Mouse (Mus musculus) heart, postnatal 0 days (tissue): ENCODE results near the gene Ltbp1. TPM values are rescaled to one million over a fixed set of nuclear protein-coding genes. Genes with fewer than 3 reads are reported as not detected.
A peak's percentile ranks its signal among the peaks of the same experiment; 100 is the strongest.

Experiments
- ATAC-seq: fragments of 200-750 bp; cut with Nextera tagmentation; 2 replicates; pipeline ENCODE4 v1.8.0; 2017; ENCODE audit warnings: low read depth, moderate number of reproducible peaks, moderate library complexity; ENCODE audit not compliant: insufficient read depth
- DNase-seq: peaks from one replicate; pipeline ENCODE4 v3.0.0-alpha.2; 2016; ENCODE audit warnings: low spot score
- H3K27ac ChIP-seq: fragments of 300-500 bp; sonication (generic); 2 replicates; pipeline ENCODE4 v1.5.1; 2014; ENCODE audit warnings: low read depth, mild to moderate bottlenecking
- H3K27me3 ChIP-seq: fragments of 300-500 bp; sonication (generic); 2 replicates; pipeline ENCODE4 v1.6.1; 2014; ENCODE audit warnings: low read length, mixed read lengths; ENCODE audit not compliant: control insufficient read depth, insufficient read depth
- H3K36me3 ChIP-seq: fragments of 300-500 bp; sonication (generic); replicated peaks from 2 replicates; pipeline ENCODE4 v1.6.1; 2014; ENCODE audit warnings: low read length, mixed read lengths; ENCODE audit not compliant: control insufficient read depth, insufficient read depth
- H3K4me1 ChIP-seq: fragments of 300-500 bp; sonication (generic); 2 replicates; pipeline ENCODE4 v1.6.1; 2014; ENCODE audit warnings: antibody characterized with exemption; ENCODE audit not compliant: control insufficient read depth, insufficient read depth
- H3K4me2 ChIP-seq: fragments of 300-500 bp; sonication (generic); 2 replicates; pipeline ENCODE4 v1.6.1; 2014; ENCODE audit warnings: low read depth, mild to moderate bottlenecking, low read length, moderate library complexity
- H3K4me3 ChIP-seq: fragments of 300-500 bp; sonication (generic); 2 replicates; pipeline ENCODE4 v1.5.1; 2014; ENCODE audit warnings: low read depth, low read length
- H3K9ac ChIP-seq: fragments of 300-500 bp; sonication (generic); replicated peaks from 2 replicates; pipeline ENCODE4 v1.6.1; 2014; ENCODE audit warnings: low read depth, low read length, mixed read lengths
- H3K9me3 ChIP-seq: fragments of 300-500 bp; sonication (generic); replicated peaks from 2 replicates; pipeline ENCODE4 v1.6.1; 2016; ENCODE audit warnings: low read length; ENCODE audit not compliant: control insufficient read depth
- CTCF ChIP-seq: IDR thresholded peaks from 2 replicates; pipeline ENCODE4 v1.5.1; 2016; ENCODE audit warnings: antibody characterized with exemption, control low read depth, low read depth
- EP300 ChIP-seq: IDR thresholded peaks from 2 replicates; pipeline ENCODE4 v1.6.1; 2016; ENCODE audit warnings: antibody characterized with exemption, low read depth
- WGBS: fragments of 180-500 bp; shearing (Covaris S2); extraction: QIAGEN DNeasy Blood & Tissue Kit; methylation state at CpG from one replicate; pipeline ENCODE4 v1.1.7; 2014; 5-methylcytosine and 5-hydroxymethylcytosine counted together
- polyA plus RNA-seq: library from polyadenylated mRNA; unstranded; fragments of >200 nt; fragmentation: Nextera tagmentation; extraction: Ambion mirVana; gene quantifications from 2 replicates; pipeline ENCODE4 v1.2.1, GENCODE M21; 2015
- total RNA-seq: library from RNA; depleted of rRNA; stranded (reverse); fragments of >200 nt; gene quantifications from 2 replicates; pipeline ENCODE4 v1.2.3, GENCODE M21; 2014; ENCODE audit warnings: low replicate concordance

Ltbp1 gene
- total and polyA plus RNA-seq, 2 experiments from 2014 or later = 11.8 to 43.0 TPM

DNA sequence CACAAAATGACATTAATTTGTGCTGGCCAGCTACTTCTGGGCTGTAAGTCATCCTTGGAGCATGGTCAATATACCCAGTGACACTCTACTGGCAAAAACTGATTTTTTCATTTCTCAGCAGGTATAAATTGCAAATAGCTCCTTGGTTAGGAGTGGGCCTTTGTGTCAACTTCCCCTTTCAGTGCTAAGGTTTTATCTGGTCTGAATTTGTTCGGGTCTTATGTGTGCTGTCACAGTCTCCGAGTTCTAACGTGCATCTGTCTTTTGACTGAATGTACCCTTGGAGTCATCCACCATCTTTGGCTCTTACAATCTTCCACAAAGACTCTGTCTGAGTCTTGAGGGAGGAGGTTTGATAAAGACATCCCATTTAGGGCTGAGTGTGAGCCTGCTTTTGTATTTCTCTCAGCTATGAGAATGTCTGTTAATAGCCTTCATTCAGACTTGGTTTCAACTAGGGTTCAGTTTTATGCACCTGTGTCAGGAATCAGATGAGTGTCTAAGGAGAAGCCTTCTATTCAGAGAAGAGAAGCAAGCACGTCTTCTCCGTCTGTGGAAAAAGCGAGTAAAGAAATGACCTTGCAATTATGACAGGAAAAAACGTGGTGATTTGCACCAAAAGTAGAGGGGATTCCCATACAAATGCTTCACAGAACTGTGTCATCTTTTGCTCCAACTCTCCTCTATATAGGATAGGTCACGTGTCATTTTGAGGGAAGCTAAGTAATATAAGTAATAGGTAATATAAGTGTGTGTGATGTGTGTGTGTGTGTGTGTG is 181.6 kb downstream of the Ltbp1 start:
- no peaks in the 10 kb centered on the region for H3K4me1 ChIP-seq
- TF ChIP-seq EP300 = no peak
- TF ChIP-seq CTCF = no peak
- ATAC-seq = no peak
- H3K4me3 ChIP-seq = no peak overlapping the region
- no peaks in the 10 kb centered on the region for H3K27me3 ChIP-seq
- H3K9ac ChIP-seq = no peak overlapping the region
- no peak overlapping the region for H3K27ac ChIP-seq
- 90% methylated on average over 8 of the region's 8 CpGs for WGBS
- no peaks in the 10 kb centered on the region for H3K9me3 ChIP-seq
- no peak for DNase-seq
- H3K36me3 ChIP-seq = no peaks in the 10 kb centered on the region
- H3K4me2 ChIP-seq = no peak overlapping the region

DNA sequence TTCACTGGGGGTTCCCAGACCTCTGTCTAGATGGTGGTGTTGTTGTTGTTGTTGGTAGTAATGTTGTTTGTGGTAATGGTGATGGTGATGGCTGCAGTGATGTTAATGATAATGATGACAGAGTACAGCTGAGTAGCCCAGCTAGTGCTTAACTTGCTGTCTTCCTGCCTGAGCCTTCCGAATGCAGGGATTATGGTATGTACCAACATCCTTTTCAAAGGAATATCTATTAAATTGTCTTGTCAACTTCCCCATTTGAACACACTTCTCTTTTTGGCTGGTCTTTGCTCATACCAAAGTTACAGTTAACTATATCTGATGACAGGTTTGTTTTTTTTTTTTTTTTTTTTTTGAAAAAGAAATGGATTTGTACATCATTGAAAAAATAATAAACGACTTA is 191.6 kb downstream of the Ltbp1 start:
- Histone ChIP-seq H3K4me3 (no peak overlapping the region), H3K9me3 (no peaks in the 10 kb centered on the region), H3K4me2 (no peak overlapping the region), H3K27me3 (no peaks in the 10 kb centered on the region), H3K27ac (no peak overlapping the region), H3K36me3 (no peaks in the 10 kb centered on the region), H3K4me1 (no peaks in the 10 kb centered on the region), H3K9ac (no peak overlapping the region)
- 85% methylated on average over 2 of the region's 2 CpGs for WGBS
- DNase-seq (no peak), ATAC-seq (no peak)
- no peak for TF ChIP-seq CTCF
- TF ChIP-seq EP300 = no peak

DNA sequence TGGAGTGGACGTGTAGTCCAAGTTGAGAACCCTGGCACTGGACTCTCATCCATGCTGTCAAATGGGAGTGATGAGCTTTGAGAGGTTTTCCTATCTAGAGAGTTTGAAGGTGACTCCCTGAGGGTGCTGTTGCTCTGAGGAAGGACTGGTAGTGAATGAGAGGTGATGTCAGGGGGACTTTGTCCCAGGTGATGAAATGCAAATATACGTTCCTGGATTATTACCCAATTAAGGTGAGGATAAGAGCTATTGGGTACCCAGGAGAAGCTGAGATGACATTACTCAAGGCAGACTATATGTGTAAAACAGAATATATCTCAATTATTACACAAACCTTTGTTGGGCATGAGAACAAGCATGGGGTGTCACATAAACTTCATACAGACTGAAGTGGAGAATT is 193.4 kb downstream of the Ltbp1 start:
- Histone ChIP-seq H3K4me1 (no peaks in the 10 kb centered on the region), H3K9ac (no peak overlapping the region), H3K4me2 (no peak overlapping the region), H3K4me3 (no peak overlapping the region), H3K27ac (no peak overlapping the region), H3K9me3 (no peaks in the 10 kb centered on the region), H3K36me3 (no peaks in the 10 kb centered on the region), H3K27me3 (no peaks in the 10 kb centered on the region)
- WGBS = 86% methylated on average over 2 of the region's 2 CpGs
- ATAC-seq = no peak
- TF ChIP-seq EP300 (no peak), CTCF (no peak)
- no peak for DNase-seq

DNA sequence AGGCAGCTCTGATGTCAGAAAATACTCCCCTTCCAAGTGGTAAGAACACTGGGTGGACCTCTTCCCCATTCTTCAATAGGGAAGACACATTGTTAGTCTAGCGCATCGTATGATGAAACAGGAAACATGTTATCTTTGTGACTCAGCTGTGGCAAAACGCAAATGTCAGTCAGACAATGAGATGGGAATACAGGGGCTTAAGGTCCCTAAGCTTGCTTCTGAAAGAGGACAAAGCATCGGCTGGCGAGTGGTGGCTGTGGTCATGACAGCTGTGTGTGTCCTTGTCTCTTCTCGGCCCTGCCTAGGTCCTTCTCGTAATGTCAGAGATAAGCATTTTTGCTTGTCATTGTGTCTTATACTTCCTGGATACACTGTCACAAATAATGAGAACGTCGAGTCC is 194.3 kb downstream of the Ltbp1 start:
- Histone ChIP-seq H3K9me3 (no peaks in the 10 kb centered on the region), H3K27ac (no peak overlapping the region), H3K36me3 (no peaks in the 10 kb centered on the region), H3K4me1 (no peaks in the 10 kb centered on the region), H3K4me2 (no peak overlapping the region), H3K9ac (no peak overlapping the region), H3K27me3 (no peaks in the 10 kb centered on the region), H3K4me3 (no peak overlapping the region)
- ATAC-seq = no peak
- peak; percentile 17 for DNase-seq
- TF ChIP-seq CTCF (no peak), EP300 (no peak)
- WGBS = 40% methylated on average over 9 of the region's 9 CpGs

DNA sequence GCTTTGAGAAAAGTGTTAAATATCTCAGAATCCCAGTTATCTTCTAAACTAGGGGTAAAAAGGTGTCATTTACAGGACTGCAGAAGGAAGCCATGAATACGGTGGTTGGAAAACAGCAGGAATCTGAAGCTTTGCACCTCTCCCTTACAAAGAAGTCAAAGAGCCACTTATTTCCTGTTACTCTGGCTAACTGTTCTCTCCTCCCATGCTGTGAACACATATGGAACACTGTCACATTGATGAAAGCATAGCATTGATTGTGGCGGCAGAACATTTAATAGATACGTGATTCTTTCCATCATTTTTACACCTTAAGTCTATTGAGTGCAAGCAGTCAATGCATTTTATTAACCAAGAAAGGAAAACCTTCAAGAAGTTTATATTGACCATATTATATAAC is 196.9 kb downstream of the Ltbp1 start:
- TF ChIP-seq CTCF (no peak), EP300 (no peak)
- H3K4me3 ChIP-seq = no peak overlapping the region
- WGBS = 91% methylated on average over 3 of the region's 3 CpGs
- H3K9me3 ChIP-seq = no peaks in the 10 kb centered on the region
- H3K4me2 ChIP-seq = no peak overlapping the region
- no peak for ATAC-seq
- no peak for DNase-seq
- H3K27me3 ChIP-seq = no peaks in the 10 kb centered on the region
- H3K4me1 ChIP-seq = no peaks in the 10 kb centered on the region
- no peak overlapping the region for H3K9ac ChIP-seq
- no peak overlapping the region for H3K27ac ChIP-seq
- no peaks in the 10 kb centered on the region for H3K36me3 ChIP-seq

DNA sequence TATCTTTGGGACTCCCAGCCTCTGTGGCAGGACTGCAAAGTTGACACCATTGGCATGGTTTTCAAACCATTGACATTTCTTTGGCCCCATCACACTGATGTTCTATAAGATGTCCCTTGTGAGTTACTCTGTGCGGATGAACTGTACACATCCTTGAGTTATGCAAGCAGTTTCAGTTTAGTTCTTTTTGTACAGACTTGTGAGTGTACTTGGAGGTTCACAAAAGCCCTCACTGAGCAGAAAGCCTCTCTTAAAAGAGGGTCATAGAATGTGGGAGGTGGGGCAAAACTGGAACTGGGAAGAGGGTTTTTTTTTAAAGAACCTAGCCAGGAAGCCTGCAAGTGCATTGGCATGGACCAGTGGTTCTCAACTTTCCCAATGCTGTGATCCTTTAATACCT is 198.7 kb downstream of the Ltbp1 start:
- 85% methylated on average over 1 of the region's 1 CpGs for WGBS
- Histone ChIP-seq H3K36me3 (no peaks in the 10 kb centered on the region), H3K4me3 (no peak overlapping the region), H3K4me1 (no peaks in the 10 kb centered on the region), H3K9ac (no peak overlapping the region), H3K27ac (no peak overlapping the region), H3K4me2 (no peak overlapping the region), H3K27me3 (no peaks in the 10 kb centered on the region), H3K9me3 (no peaks in the 10 kb centered on the region)
- TF ChIP-seq EP300 (no peak), CTCF (no peak)
- ATAC-seq (no peak), DNase-seq (no peak)
